Mouse (Mus musculus) myocyte (in vitro differentiated cells): ENCODE results near the gene Dapk3.

Experiments
- E2F4 ChIP-seq: IDR thresholded peaks from one replicate; pipeline ENCODE4 v1.6.1; 2011; ENCODE audit warnings: mild to moderate bottlenecking, control low read depth, moderate library complexity; ENCODE audit not compliant: insufficient read depth
- POLR2A ChIP-seq: IDR thresholded peaks from one replicate; pipeline ENCODE4 v1.6.1; 2011; ENCODE audit warnings: low read depth, mild to moderate bottlenecking, control low read depth, moderate library complexity; ENCODE audit not compliant: insufficient read length
- TCF12 ChIP-seq: IDR thresholded peaks from one replicate; pipeline ENCODE4 v1.6.1; 2011; ENCODE audit warnings: mild to moderate bottlenecking, control low read depth; ENCODE audit not compliant: poor library complexity, insufficient read depth, severe bottlenecking

DNA sequence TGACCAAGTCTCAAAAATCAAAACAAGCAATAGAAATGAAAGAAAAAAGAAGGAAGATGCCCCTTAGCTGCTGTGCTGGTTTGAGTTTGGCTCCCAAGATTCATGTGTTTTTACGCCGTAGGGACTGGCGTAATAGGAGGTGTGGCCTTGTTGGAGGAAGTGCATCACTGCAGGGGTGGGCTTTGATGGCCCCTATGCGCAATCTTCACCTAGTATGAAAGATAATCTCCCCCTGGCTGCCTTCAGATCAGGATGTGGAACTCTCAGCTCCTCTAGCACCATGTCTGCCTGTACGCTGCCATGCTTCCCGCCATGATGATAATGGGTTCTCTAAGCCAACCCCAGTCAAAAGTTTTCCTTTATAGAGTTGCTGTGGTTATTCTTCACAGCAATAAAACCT lies 33.5 kb downstream of the Dapk3 start:
- TF ChIP-seq POLR2A (no peak), TCF12 (no peak), E2F4 (no peak)
